Mouse (Mus musculus) olfactory bulb, adult 2 months (tissue): Measurements from ENCODE around the gene Tbx4.

Source experiments
- CTCF ChIP-seq: fragments of 200-500 bp; IDR thresholded peaks from 2 replicates; pipeline ENCODE4 v1.5.1; 2012; ENCODE audit warnings: low read depth, mild to moderate bottlenecking, low read length, moderate library complexity; ENCODE audit not compliant: insufficient read depth
- POLR2A ChIP-seq: fragments of 200-500 bp; IDR thresholded peaks from 2 replicates; pipeline ENCODE4 v1.6.1; 2012; ENCODE audit warnings: mild to moderate bottlenecking, low read depth, low read length, moderate library complexity; ENCODE audit not compliant: insufficient read depth

GRCm38 (mm10) chr11:85955611-85956010, 69.4 kb downstream of the Tbx4 start:
- TF ChIP-seq CTCF (no peak), POLR2A (no peak)
